In genomic region chr13:36351529-36351928, GRCm38 (mm10) we compare ENCODE assay signal across 25 mouse cellular contexts.
DNase-seq lines count a peak whose midpoint lies in the region; ATAC-seq and TF ChIP-seq lines count a peak whose summit lies in the region.
"Had no signal": no experiment of that assay in that cellular context is flagged by ENCODE, and none has a peak within 500 bp of the region (broad histone marks: within the 10 kb centered on the region; RNA-seq: fewer than 3 reads in every experiment).

No protein-coding gene starts in this region.

- no peak for TF ChIP-seq POLR2A in heart, adult 2 months (IDR thresholded peaks at IDR 0.05; ENCODE audit: insufficient read depth, low read depth, low read length)
- no peak for TF ChIP-seq POLR2A in liver, adult 2 months (IDR thresholded peaks at IDR 0.05; ENCODE audit: extremely low read depth, insufficient read depth, low read length)

- no peaks in the 10 kb centered on the region for H3K36me3 ChIP-seq in heart, embryonic 12.5 days
- H3K36me3 ChIP-seq in heart, adult 2 months (ENCODE audit: control insufficient read depth, insufficient read depth, low read length) = no peaks in the 10 kb centered on the region
- H3K36me3 ChIP-seq in liver, adult 2 months (ENCODE audit: control insufficient read depth, insufficient read depth, low read length) = no peaks in the 10 kb centered on the region
- no peaks in the 10 kb centered on the region for H3K36me3 ChIP-seq in liver, embryonic 12.5 days
- H3K36me3 ChIP-seq in lung, postnatal 0 days (ENCODE audit: insufficient read depth, low read length) = no peaks in the 10 kb centered on the region
- H3K36me3 ChIP-seq: embryonic facial prominence, embryonic 15.5 days; hindbrain, embryonic 12.5 days; limb, embryonic 12.5 days; liver, embryonic 15.5 days; midbrain, embryonic 15.5 days; neural tube, embryonic 12.5 days had no signal

- H3K4me3 ChIP-seq in heart, embryonic 12.5 days = no peak overlapping the region
- H3K4me3 ChIP-seq in heart, adult 2 months = no peak overlapping the region
- H3K4me3 ChIP-seq in liver, adult 2 months (ENCODE audit: insufficient read depth, low read depth, low read length) = no peak overlapping the region
- H3K4me3 ChIP-seq in liver, embryonic 12.5 days = no peak overlapping the region
- no peak overlapping the region for H3K4me3 ChIP-seq in lung, postnatal 0 days (ENCODE audit: low read depth, low read length)
- H3K4me3 ChIP-seq: embryonic facial prominence, embryonic 15.5 days; gastrocnemius, adult 2 months; hindbrain, embryonic 12.5 days; limb, embryonic 12.5 days; liver, embryonic 15.5 days; megakaryocyte, embryonic 14.5 days; midbrain, embryonic 15.5 days; neural tube, embryonic 12.5 days had no signal

- no peak for ATAC-seq in heart, embryonic 12.5 days (ENCODE audit: insufficient number of reproducible peaks, low FRiP score)
- ATAC-seq in liver, embryonic 12.5 days = no peak
- peak; percentile 28; the same call in 1 of the 2 replicates for ATAC-seq in lung, postnatal 0 days
- ATAC-seq: forebrain, embryonic 14.5 days; intestine, postnatal 0 days; midbrain, embryonic 15.5 days had no signal

- no peak for DNase-seq in heart, adult 2 months
- DNase-seq in liver, adult 2 months (ENCODE audit: extremely low read depth, low read depth, low spot score) = peak; percentile 85
- peak; percentile 42 for DNase-seq in lung, postnatal 0 days (ENCODE audit: low spot score)
- DNase-seq in lung, adult 18-20 months = no peak
- no peak for DNase-seq in thymus, adult 18-20 months
- DNase-seq: adrenal gland, postnatal 25 days; cerebellum, adult 8-10 months; cerebellum, postnatal 36 days; gastrocnemius, adult 2 months; kidney, postnatal 36 days; layer of hippocampus, postnatal 36 days; retina, postnatal 1 day; right cerebral cortex, postnatal 25 days; spleen, adult 18-20 months had no signal

- intact Hi-C loops in heart, adult 2 months (cut with DNase I) = no loop called here

- H3K9ac ChIP-seq in heart, embryonic 12.5 days = no peak overlapping the region
- H3K9ac ChIP-seq in heart, adult 2 months (ENCODE audit: low read depth, low read length) = no peak overlapping the region
- peak overlapping the region; percentile 63; the same call in 1 of the 2 replicates for H3K9ac ChIP-seq in liver, adult 2 months (ENCODE audit: low read depth, low read length)
- H3K9ac ChIP-seq in liver, embryonic 12.5 days = no peak overlapping the region
- H3K9ac ChIP-seq in lung, postnatal 0 days (replicated peaks; ENCODE audit: low read depth) = no peak overlapping the region
- H3K9ac ChIP-seq: embryonic facial prominence, embryonic 15.5 days; hindbrain, embryonic 12.5 days; limb, embryonic 12.5 days; liver, embryonic 15.5 days; midbrain, embryonic 15.5 days; neural tube, embryonic 12.5 days had no signal

- H3K79me2 ChIP-seq in heart, adult 2 months (replicated peaks; ENCODE audit: control insufficient read depth, insufficient read depth, low read length) = no peaks in the 10 kb centered on the region
- H3K79me2 ChIP-seq in liver, adult 2 months (ENCODE audit: control insufficient read depth, insufficient read depth, low read length) = no peaks in the 10 kb centered on the region; the same call in 1 of the 2 replicates

- no peak for TF ChIP-seq CTCF in heart, adult 2 months (IDR thresholded peaks at IDR 0.05)
- TF ChIP-seq CTCF in liver, adult 2 months (IDR thresholded peaks at IDR 0.05; ENCODE audit: low read depth, low read length) = no peak
- no peak for TF ChIP-seq CTCF in lung, postnatal 0 days (IDR thresholded peaks at IDR 0.05)

- 39% methylated on average over 11 of the region's 11 CpGs for WGBS in heart, embryonic 12.5 days
- WGBS in heart, adult 2 months = 63% methylated on average over 11 of the region's 11 CpGs
- 25% methylated on average over 11 of the region's 11 CpGs for WGBS in liver, adult 2 months
- WGBS in liver, embryonic 12.5 days (ENCODE audit: insufficient replicate concordance) = 68% methylated on average over 11 of the region's 11 CpGs
- 38% methylated on average over 11 of the region's 11 CpGs for WGBS in lung, postnatal 0 days

- no peak overlapping the region for H3K27ac ChIP-seq in heart, embryonic 12.5 days (ENCODE audit: poor library complexity, severe bottlenecking)
- no peak overlapping the region for H3K27ac ChIP-seq in heart, adult 2 months
- 0 out of 2 replicates have a peak overlapping the region, but pooled peaks have one; percentile 7 for H3K27ac ChIP-seq in liver, adult 2 months (replicated peaks; ENCODE audit: insufficient read depth, low read depth, low read length)
- H3K27ac ChIP-seq in liver, embryonic 12.5 days = no peak overlapping the region
- no peak overlapping the region for H3K27ac ChIP-seq in lung, postnatal 0 days (ENCODE audit: low read length)
- H3K27ac ChIP-seq: embryonic facial prominence, embryonic 15.5 days; gastrocnemius, adult 2 months; hindbrain, embryonic 12.5 days; limb, embryonic 12.5 days; liver, embryonic 15.5 days; midbrain, embryonic 15.5 days; neural tube, embryonic 12.5 days had no signal

- H3K27me3 ChIP-seq in heart, embryonic 12.5 days (replicated peaks) = no peaks in the 10 kb centered on the region
- no peaks in the 10 kb centered on the region for H3K27me3 ChIP-seq in heart, adult 2 months (ENCODE audit: control insufficient read depth, insufficient read depth, low read length)
- no peaks in the 10 kb centered on the region for H3K27me3 ChIP-seq in liver, adult 2 months (ENCODE audit: control insufficient read depth, insufficient read depth, low read length)
- H3K27me3 ChIP-seq in liver, embryonic 12.5 days (replicated peaks) = no peaks in the 10 kb centered on the region
- H3K27me3 ChIP-seq in lung, postnatal 0 days (replicated peaks; ENCODE audit: insufficient read depth, low read length) = no peaks in the 10 kb centered on the region
- H3K27me3 ChIP-seq: embryonic facial prominence, embryonic 15.5 days; hindbrain, embryonic 12.5 days; limb, embryonic 12.5 days; liver, embryonic 15.5 days; megakaryocyte, embryonic 14.5 days; midbrain, embryonic 15.5 days; neural tube, embryonic 12.5 days had no signal

- TF ChIP-seq EP300 in heart, adult 2 months (IDR thresholded peaks at IDR 0.05; ENCODE audit: insufficient read depth, low read depth, low read length) = no peak
- no peak for TF ChIP-seq EP300 in lung, postnatal 0 days (IDR thresholded peaks at IDR 0.05)

- peak overlapping the region; percentile 40 for H3K4me2 ChIP-seq in heart, embryonic 12.5 days
- H3K4me2 ChIP-seq in liver, embryonic 12.5 days = no peak overlapping the region
- no peak overlapping the region for H3K4me2 ChIP-seq in lung, postnatal 0 days (replicated peaks; ENCODE audit: low read depth, low read length)
- H3K4me2 ChIP-seq: embryonic facial prominence, embryonic 15.5 days; hindbrain, embryonic 12.5 days; limb, embryonic 12.5 days; liver, embryonic 15.5 days; midbrain, embryonic 15.5 days; neural tube, embryonic 12.5 days had no signal

- no peaks in the 10 kb centered on the region for H3K9me3 ChIP-seq in heart, embryonic 12.5 days (replicated peaks)
- no peaks in the 10 kb centered on the region for H3K9me3 ChIP-seq in liver, embryonic 12.5 days (replicated peaks)
- no peaks in the 10 kb centered on the region for H3K9me3 ChIP-seq in lung, postnatal 0 days (ENCODE audit: low read length)
- H3K9me3 ChIP-seq: embryonic facial prominence, embryonic 15.5 days; hindbrain, embryonic 12.5 days; limb, embryonic 12.5 days; liver, embryonic 15.5 days; megakaryocyte, embryonic 14.5 days; midbrain, embryonic 15.5 days; neural tube, embryonic 12.5 days had no signal

- peaks cover 7% of the 10 kb centered on the region; the same call in 1 of the 2 replicates for H3K4me1 ChIP-seq in heart, embryonic 12.5 days (replicated peaks)
- H3K4me1 ChIP-seq in heart, adult 2 months (ENCODE audit: control insufficient read depth, insufficient read depth, low read length) = no peaks in the 10 kb centered on the region
- peaks cover 4% of the 10 kb centered on the region for H3K4me1 ChIP-seq in liver, adult 2 months (ENCODE audit: control insufficient read depth, insufficient read depth, low read length)
- H3K4me1 ChIP-seq in liver, embryonic 12.5 days = no peaks in the 10 kb centered on the region
- no peaks in the 10 kb centered on the region for H3K4me1 ChIP-seq in lung, postnatal 0 days (ENCODE audit: insufficient read depth, low read depth, low read length)
- H3K4me1 ChIP-seq: embryonic facial prominence, embryonic 15.5 days; hindbrain, embryonic 12.5 days; limb, embryonic 12.5 days; liver, embryonic 15.5 days; megakaryocyte, embryonic 14.5 days; midbrain, embryonic 15.5 days; neural tube, embryonic 12.5 days had no signal

Comparison
In these comparisons a context has a peak if more than half of its experiments do, and no peak if none do; other contexts are left out.
1. DNase-seq: peak in liver, adult 2 months (single experiment) and lung, postnatal 0 days (single experiment); none in heart, adult 2 months (0 of 2), lung, adult 18-20 months (0 of 2) and thymus, adult 18-20 months (0 of 2).